8 mouse cellular contexts compared by ENCODE assay signal in genomic region chr6:25808806-25809495, GRCm38 (mm10). TPM values are rescaled to one million over a fixed set of nuclear protein-coding genes. Genes with fewer than 3 reads are reported as not detected.
DNase-seq lines count a peak whose midpoint lies in the region; ATAC-seq and TF ChIP-seq lines count a peak whose summit lies in the region.

Pot1a (minus strand) TSS chr6:25809246.

- peaks cover 10% of the 10 kb centered on the region for H3K4me1 ChIP-seq in hindbrain, embryonic 13.5 days (replicated peaks)

- H3K27me3 ChIP-seq in Patski = peaks cover 11% of the 10 kb centered on the region
- H3K27me3 ChIP-seq in hindbrain, embryonic 13.5 days = no peaks in the 10 kb centered on the region

- H3K9me3 ChIP-seq in hindbrain, embryonic 13.5 days = no peaks in the 10 kb centered on the region

- in situ Hi-C loops in Patski (cut with MboI; ENCODE audit: low pct_unique_long_range_greater_than_20kb) = no loop called here

- H3K36me3 ChIP-seq in hindbrain, embryonic 13.5 days = 0 out of 2 replicates have a peak, but pooled peaks cover 6% of the 10 kb centered on the region

- POLR2A ChIA-PET in Patski (lab: Charles Lee) = no interaction called here

- peak within 1 kb of the TSS; percentile 64 for H3K4me3 ChIP-seq in hindbrain, embryonic 13.5 days

- whole genome bisulfite sequencing in hindbrain, embryonic 13.5 days = under 1% methylated on average over 34 of the region's 34 CpGs

- peak within 1 kb of the TSS; percentile 91 for H3K27ac ChIP-seq in hindbrain, embryonic 13.5 days

- peak; percentile 100 for ATAC-seq in Patski
- peak; percentile 100 for ATAC-seq in hindbrain, embryonic 13.5 days (ENCODE audit: low FRiP score)

- DNase-seq in Patski (ENCODE audit: low read depth, low spot score) = peak; percentile 91
- DNase-seq in cerebellum, postnatal 14 days = peak; percentile 98
- peak; percentile 91 to 94 for DNase-seq in frontal cortex, postnatal 14 days (ENCODE audit: low spot score in 2 of 2)
- peak; percentile 93 to 95 for DNase-seq in layer of hippocampus, postnatal 25 days (ENCODE audit: extremely low spot score in 1 of 2, low spot score in 1 of 2)
- DNase-seq in lung, postnatal 25 days (ENCODE audit: low spot score) = peak; percentile 97
- DNase-seq in retina, embryonic 14.5 days (ENCODE audit: low spot score) = peak; percentile 98
- peak; percentile 97 for DNase-seq in thymus, postnatal 4 days

- peak within 1 kb of the TSS; percentile 77 for H3K9ac ChIP-seq in hindbrain, embryonic 13.5 days

- TF ChIP-seq CTCF in Patski (IDR thresholded peaks at IDR 0.05) = no peak

- peak within 1 kb of the TSS; percentile 68 for H3K4me2 ChIP-seq in hindbrain, embryonic 13.5 days

- CTCF ChIA-PET in Patski (lab: Charles Lee) = no interaction called here

RNA-seq across cellular contexts. Expression of gene Pot1a, which starts in this region (rescaled TPM):
- polyA plus RNA-seq in Patski (2021) = 11.5 TPM
- polyA plus RNA-seq in hindbrain, embryonic 13.5 days (2015; fragmentation: Nextera tagmentation; extraction: Ambion mirVana) = 28.4 and 34.4 TPM in 2 replicates
- total RNA-seq in layer of hippocampus, postnatal 25 days (2021) = 10 to 100 TPM; 16.7 to 19.1 TPM

Comparison
In these comparisons a context has a peak if more than half of its experiments do, and no peak if none do; other contexts are left out.
1. Peak in every context shown above with its lines: DNase-seq, ATAC-seq, H3K4me3 ChIP-seq and H3K27ac ChIP-seq.